Mouse (Mus musculus) T-helper 17 cell (primary cell): Measurements from ENCODE around the gene Selenoi.

Source experiments
- in situ Hi-C, 2 experiments: fragments of 300-600 bp; cut with MboI, MseI; formaldehyde crosslinking; loops; 1 replicate in 1 of 2; 2 replicates in 1 of 2; pipeline ENCODE4 v1.15.1; 2025; ENCODE audit warnings: high pct_unique_total_duplicates in 2 of 2

The Selenoi gene

DNA sequence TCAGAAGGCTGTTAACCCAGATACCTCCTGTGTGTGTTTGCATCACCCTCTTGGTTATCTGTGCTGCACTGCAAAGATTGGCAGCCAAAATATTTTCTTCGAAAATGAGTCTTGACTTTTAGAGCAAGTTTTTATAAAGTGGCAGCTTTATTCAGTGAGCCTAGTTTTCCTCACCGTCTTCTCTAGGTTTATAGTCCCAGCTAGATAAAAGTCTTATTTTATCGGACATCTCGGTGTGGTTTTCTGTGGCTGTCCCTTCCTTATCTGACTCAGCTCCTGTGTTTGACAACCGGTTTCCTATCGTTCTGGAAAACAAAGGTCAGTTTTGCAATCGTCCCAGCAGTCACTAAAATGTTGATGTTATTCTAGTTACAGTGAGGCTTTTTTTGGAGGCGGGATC is 1.6 kb downstream of the Selenoi start:
- in situ Hi-C loops, result loop anchor here in 1 of 2 experiments (10.0 kb wide), 1 partner anchor 659 kb away; no protein-coding TSS in a partner anchor

DNA sequence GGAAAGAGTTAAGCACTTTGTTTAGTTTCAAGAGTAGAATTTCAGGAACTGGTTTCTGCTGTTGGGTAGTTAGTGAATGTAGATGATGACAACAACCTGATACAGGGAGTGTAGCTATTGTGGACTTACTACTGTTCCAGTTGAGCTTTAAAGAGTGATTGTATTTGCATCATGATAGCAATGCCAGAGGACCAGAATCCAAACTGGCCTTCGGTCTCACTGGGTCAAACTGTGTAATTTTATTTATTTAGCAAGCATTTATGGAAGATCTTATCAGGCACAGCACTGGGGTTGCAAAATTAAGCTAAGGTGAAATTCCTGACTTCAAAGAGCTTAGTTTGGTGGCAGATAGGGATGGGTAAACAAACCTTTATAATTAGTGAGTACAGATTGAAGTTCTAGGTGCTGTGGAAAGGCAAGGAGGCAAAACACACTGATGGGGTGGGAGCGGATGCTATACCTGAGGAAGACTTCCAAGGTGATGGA is 3.3 kb downstream of the Selenoi start:
- in situ Hi-C loops, result loop anchor here (5.0 to 10.0 kb wide), 2 partner anchors 83 to 661 kb away; no protein-coding TSS in a partner anchor

DNA sequence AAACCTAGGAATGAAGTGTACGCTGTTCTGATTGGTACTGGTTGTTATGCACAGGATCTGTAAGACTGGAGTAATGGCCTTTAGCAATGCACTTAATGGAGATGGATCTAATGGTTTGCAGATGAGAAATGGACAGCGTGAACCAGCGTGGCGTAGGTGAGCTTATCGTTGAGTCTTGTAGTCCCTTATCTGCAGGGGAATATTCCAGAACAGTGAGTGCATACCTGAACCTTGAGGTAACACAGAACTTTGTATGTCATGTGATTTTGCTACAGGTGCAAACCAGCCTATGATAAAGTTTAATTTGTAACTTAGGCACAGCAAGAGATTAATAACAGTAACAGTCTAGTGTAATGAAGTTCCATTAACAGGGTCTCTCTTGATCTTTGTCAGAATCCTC is 6.2 kb downstream of the Selenoi start:
- in situ Hi-C loops, result loop anchor here (5.0 to 10.0 kb wide), 2 partner anchors 86 to 664 kb away; no protein-coding TSS in a partner anchor

DNA sequence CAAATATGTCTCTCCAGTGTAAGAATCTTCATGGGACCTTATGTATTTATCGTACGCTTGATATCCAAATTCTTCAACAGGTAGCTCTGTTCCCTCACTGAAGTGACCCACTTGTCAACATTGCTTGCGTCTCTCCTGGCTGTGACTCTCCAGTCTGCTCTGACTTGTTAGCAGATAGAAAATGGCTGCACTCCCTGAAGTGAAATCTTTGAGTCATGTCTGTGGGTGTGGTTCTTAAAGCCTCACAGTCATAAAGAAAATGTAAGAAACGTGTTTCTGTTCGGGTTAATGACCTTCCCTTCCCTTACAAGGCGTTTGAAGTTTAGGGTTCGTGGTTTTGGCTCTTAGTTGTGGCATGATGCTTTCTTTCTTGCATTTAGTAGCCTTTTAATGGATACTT is 8.2 kb downstream of the Selenoi start:
- in situ Hi-C loops, result no loop called here

- in situ Hi-C loops, result no loop called here
These were observed 10.0 kb downstream of the Selenoi start for GRCm38 (mm10) chr5:30242410-30242809.

GRCm38 (mm10) chr5:30243741-30244140 is 11.4 kb downstream of the Selenoi start:
- in situ Hi-C loops, result no loop called here

DNA sequence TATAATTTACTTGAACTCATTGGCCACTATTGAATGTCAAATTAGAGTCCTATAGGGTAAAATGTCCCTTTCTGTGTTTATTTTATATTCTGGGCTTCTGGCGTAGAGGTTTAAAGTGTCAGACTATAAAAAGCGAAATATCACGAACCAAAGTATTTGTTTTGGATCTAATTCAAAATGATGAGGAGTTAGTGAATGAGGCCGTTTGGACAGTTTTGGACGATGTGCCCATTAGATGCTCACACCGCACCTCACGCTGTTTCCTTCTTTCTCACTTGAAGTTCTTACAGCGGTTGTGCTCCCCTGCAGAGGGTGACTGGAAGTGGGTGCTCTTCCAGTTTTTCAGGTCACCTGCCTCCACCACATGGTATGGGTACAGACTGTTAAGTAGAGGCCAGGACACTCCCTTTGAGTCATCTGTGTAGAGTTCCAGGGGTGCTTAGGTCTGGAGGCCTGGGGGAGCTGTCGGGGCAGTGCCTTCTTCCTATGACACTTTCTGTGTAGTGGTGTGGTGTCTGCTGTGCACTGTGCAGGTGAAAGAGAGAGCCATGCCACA is 13.6 kb downstream of the Selenoi start:
- in situ Hi-C loops, result loop anchor here in 1 of 2 experiments (5.0 kb wide), 1 partner anchor 696 kb away; no protein-coding TSS in a partner anchor

DNA sequence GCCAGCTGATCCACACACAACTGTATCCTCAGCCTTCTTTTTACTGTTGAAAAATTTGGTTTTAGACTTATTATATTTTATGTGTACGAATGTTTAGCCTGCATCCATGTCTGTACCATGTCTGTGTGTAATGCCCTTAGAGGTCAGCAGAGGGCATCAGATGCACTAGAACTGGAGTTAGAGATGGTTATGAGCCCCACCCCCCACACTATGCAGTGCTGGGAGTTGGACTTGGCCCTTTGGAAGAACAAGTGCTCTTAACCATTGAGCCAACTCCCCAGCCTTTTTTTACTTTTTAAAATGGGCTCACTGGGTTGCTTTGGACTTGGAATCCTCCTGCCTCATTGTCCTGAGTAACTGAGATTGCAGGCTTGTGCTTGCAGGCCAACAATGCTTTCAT is 15.3 kb downstream of the Selenoi start:
- in situ Hi-C loops, result loop anchor here in 1 of 2 experiments (5.0 kb wide), 1 partner anchor 695 kb away; no protein-coding TSS in a partner anchor

GRCm38 (mm10) chr5:30255567-30256354 is 23.4 kb downstream of the Selenoi start:
- in situ Hi-C loops, result no loop called here

GRCm38 (mm10) chr5:30258776-30259175 is 26.4 kb downstream of the Selenoi start:
- in situ Hi-C loops, result no loop called here

- in situ Hi-C loops, result loop anchor here in 1 of 2 experiments (10.0 kb wide), 1 partner anchor 76 kb away; no protein-coding TSS in a partner anchor
These were observed 38.3 kb downstream of the Selenoi start for GRCm38 (mm10) chr5:30270571-30271190.

GRCm38 (mm10) chr5:30271599-30272281 is 39.4 kb downstream of the Selenoi start:
- in situ Hi-C loops, result loop anchor here in 1 of 2 experiments (10.0 kb wide), 1 partner anchor 77 kb away; no protein-coding TSS in a partner anchor

DNA sequence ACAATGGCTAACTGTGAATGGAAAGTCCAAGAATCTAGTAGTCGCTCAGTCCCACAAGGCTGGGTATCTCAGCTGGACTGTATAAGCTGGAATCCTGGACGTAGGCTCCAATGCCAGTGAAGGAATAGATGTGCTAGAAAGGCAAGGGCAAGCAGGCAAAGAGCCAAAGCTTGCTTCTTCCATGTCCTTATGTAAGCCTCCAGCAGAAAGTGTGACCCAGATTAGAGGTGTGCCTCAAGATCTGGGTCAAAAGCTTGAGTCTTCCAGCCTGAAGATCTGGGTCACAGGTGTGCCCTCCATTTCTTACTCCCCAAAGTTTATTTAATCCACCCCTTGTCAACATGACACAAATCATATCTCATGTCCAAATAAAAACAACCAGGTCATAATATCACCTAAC is 44.0 kb downstream of the Selenoi start:
- in situ Hi-C loops, result loop anchor here in 1 of 2 experiments (5.0 to 10.0 kb wide), 3 partner anchors 64 to 82 kb away; no protein-coding TSS in a partner anchor

DNA sequence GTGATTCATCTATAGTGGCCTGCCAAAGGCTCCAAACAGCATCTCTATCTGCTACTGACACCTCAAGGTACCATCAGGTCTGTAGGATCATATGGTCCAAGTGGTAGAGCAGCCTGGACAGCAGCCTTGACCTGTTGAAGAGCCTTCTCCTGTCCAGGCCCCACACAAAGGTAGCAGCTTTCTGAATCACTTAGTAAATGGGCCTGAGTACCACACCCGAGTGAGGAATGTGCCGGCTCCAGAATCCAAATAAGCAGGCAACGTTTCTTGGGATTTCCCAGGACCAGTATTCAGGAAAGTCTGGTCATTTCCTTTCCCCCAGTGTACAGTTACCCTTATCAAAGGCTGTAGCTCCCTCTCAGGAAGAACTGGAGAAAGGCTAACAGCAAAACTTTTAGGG is 46.6 kb downstream of the Selenoi start:
- in situ Hi-C loops, result loop anchor here in 1 of 2 experiments (5.0 to 10.0 kb wide), 3 partner anchors 63 to 84 kb away; no protein-coding TSS in a partner anchor

GRCm38 (mm10) chr5:30279446-30279845 is 47.1 kb downstream of the Selenoi start:
- in situ Hi-C loops, result loop anchor here in 1 of 2 experiments (5.0 to 10.0 kb wide), 3 partner anchors 63 to 85 kb away; no protein-coding TSS in a partner anchor

- in situ Hi-C loops, result loop anchor here (5.0 to 10.0 kb wide), 3 partner anchors 184 to 344 kb away; partner anchors contain the start of genes 1700001C02Rik (in 1 of the 2) and Otof (in 1 of the 2)
These were observed 48.5 kb downstream of the Selenoi start for GRCm38 (mm10) chr5:30280864-30281263.

- in situ Hi-C loops, result loop anchor here (5.0 to 10.0 kb wide), 3 partner anchors 183 to 343 kb away; partner anchors contain the start of genes 1700001C02Rik (in 1 of the 2) and Otof (in 1 of the 2)
These were observed 48.9 kb downstream of the Selenoi start, which contains the start of gene Drc1 for GRCm38 (mm10) chr5:30281291-30281732. Gene Drc1 (plus strand): TSS chr5:30281388.

DNA sequence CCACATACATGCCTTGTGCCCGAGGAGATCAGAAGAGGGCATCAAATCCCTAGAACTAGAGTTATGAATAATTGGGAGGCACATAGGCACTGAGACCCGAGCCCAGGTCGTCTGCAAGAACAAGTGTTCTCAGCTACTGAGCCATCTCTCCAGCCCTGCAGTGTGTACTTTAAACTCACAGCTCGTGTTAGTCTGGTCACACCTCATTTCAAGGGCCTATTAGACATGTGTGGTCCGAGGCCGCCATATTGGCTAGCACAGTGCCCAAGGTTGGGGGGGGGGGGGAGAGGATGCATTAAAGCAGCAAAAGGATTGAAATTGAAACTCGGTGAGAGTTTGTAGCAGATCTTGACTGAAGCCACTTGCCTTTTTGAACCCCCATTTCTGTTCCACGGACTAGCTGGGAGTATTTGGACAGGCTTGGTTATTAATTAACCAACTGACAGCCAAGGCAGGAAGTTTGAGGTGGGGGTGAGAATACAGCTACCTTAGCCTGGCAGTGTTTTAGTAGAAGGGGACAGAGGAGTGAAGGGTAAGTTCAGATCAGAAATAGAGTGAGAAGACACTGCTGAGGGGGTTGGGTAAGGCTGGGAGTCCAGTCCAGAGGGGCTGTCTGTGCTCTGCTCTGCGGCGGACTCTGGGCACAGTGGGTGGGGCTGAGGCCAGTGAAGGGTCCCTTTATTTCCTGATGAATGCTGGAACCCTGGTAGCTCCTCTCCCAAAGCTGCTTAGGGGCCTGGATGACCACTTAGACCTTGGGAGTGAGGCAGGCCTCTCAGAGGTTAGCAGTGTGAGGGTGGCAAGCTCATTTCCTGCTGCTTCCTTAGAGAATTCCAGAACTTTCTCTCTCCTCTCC is 53.8 kb downstream of the Selenoi start:
- in situ Hi-C loops, result loop anchor here (5.0 to 10.0 kb wide), 4 partner anchors 56 to 339 kb away; partner anchors contain the start of genes 1700001C02Rik (in 1 of the 2) and Otof (in 1 of the 2)
